Mouse (Mus musculus): ENCODE measurements around the gene Qrfp. TPM values are rescaled to one million over a fixed set of nuclear protein-coding genes. Genes with fewer than 3 reads are reported as not detected.
A peak's percentile ranks its signal among the peaks of the same experiment; 100 is the strongest.

Gene Qrfp
- total and polyA plus RNA-seq, 2 experiments from 2014 or later = 0.20 TPM; not detected in 1

- Histone ChIP-seq H3K4me3 (ENCODE audit: low read depth, low read length) (no peak overlapping the region), H3K27me3 (ENCODE audit: insufficient read depth, low read length) (no peaks in the 10 kb centered on the region), H3K27ac (ENCODE audit: low read depth, low read length) (no peak overlapping the region), H3K9ac (replicated peaks; ENCODE audit: low read length, poor library complexity, severe bottlenecking) (no peak overlapping the region), H3K4me2 (ENCODE audit: low read depth, low read length, poor library complexity, severe bottlenecking) (no peak overlapping the region), H3K36me3 (ENCODE audit: insufficient read depth, low read length) (peaks cover 48% of the 10 kb centered on the region), H3K4me1 (ENCODE audit: insufficient read depth, low read length) (peaks cover 12% of the 10 kb centered on the region; the same call in 1 of the 2 replicates), H3K9me3 (ENCODE audit: low read length) (no peaks in the 10 kb centered on the region)
- no peak for TF ChIP-seq CTCF (IDR thresholded peaks at IDR 0.05)
- ATAC-seq (ENCODE audit: low FRiP score) = no peak
- 94% methylated on average over 8 of the region's 8 CpGs for WGBS
- DNase-seq (ENCODE audit: low spot score) = no peak
Measured at GRCm38 (mm10) chr2:31802811-31803210, 7.6 kb downstream of the Qrfp start.

- Histone ChIP-seq H3K4me3 (ENCODE audit: low read depth, low read length) (no peak overlapping the region), H3K27ac (ENCODE audit: low read depth, low read length) (no peak overlapping the region), H3K36me3 (ENCODE audit: insufficient read depth, low read length) (peaks cover 60% of the 10 kb centered on the region), H3K4me2 (ENCODE audit: low read depth, low read length, poor library complexity, severe bottlenecking) (no peak overlapping the region), H3K9ac (replicated peaks; ENCODE audit: low read length, poor library complexity, severe bottlenecking) (no peak overlapping the region), H3K27me3 (ENCODE audit: insufficient read depth, low read length) (no peaks in the 10 kb centered on the region), H3K4me1 (ENCODE audit: insufficient read depth, low read length) (peaks cover 3% of the 10 kb centered on the region; the same call in 1 of the 2 replicates), H3K9me3 (ENCODE audit: low read length) (no peaks in the 10 kb centered on the region)
- DNase-seq (ENCODE audit: low spot score) (no peak), ATAC-seq (ENCODE audit: low FRiP score) (no peak)
- no peak for TF ChIP-seq CTCF (IDR thresholded peaks at IDR 0.05)
- 89% methylated on average over 9 of the region's 9 CpGs for WGBS
Measured at GRCm38 (mm10) chr2:31801416-31801815, 9.0 kb downstream of the Qrfp start.

- ATAC-seq (ENCODE audit: low FRiP score) (no peak), DNase-seq (ENCODE audit: low spot score) (no peak)
- WGBS = 81% methylated on average over 3 of the region's 3 CpGs
- H3K4me3 ChIP-seq (ENCODE audit: low read depth, low read length) = no peak overlapping the region
- no peak overlapping the region for H3K27ac ChIP-seq (ENCODE audit: low read depth, low read length)
- H3K4me2 ChIP-seq (ENCODE audit: low read depth, low read length, poor library complexity, severe bottlenecking) = no peak overlapping the region
- H3K27me3 ChIP-seq (ENCODE audit: insufficient read depth, low read length) = no peaks in the 10 kb centered on the region
- no peak for TF ChIP-seq CTCF (IDR thresholded peaks at IDR 0.05)
- H3K9me3 ChIP-seq (ENCODE audit: low read length) = no peaks in the 10 kb centered on the region
- no peaks in the 10 kb centered on the region for H3K4me1 ChIP-seq (ENCODE audit: insufficient read depth, low read length)
- H3K36me3 ChIP-seq (ENCODE audit: insufficient read depth, low read length) = peaks cover 57% of the 10 kb centered on the region
- H3K9ac ChIP-seq (replicated peaks; ENCODE audit: low read length, poor library complexity, severe bottlenecking) = no peak overlapping the region
Measured at GRCm38 (mm10) chr2:31796943-31797342, 13.4 kb downstream of the Qrfp start.

GRCm38 (mm10) chr2:31792611-31793010 is 17.8 kb downstream of the Qrfp start:
- Histone ChIP-seq H3K27me3 (ENCODE audit: insufficient read depth, low read length) (no peaks in the 10 kb centered on the region), H3K4me3 (ENCODE audit: low read depth, low read length) (no peak overlapping the region), H3K36me3 (ENCODE audit: insufficient read depth, low read length) (peaks cover 20% of the 10 kb centered on the region), H3K4me1 (ENCODE audit: insufficient read depth, low read length) (no peaks in the 10 kb centered on the region), H3K4me2 (ENCODE audit: low read depth, low read length, poor library complexity, severe bottlenecking) (no peak overlapping the region), H3K9me3 (ENCODE audit: low read length) (no peaks in the 10 kb centered on the region), H3K27ac (ENCODE audit: low read depth, low read length) (no peak overlapping the region), H3K9ac (replicated peaks; ENCODE audit: low read length, poor library complexity, severe bottlenecking) (no peak overlapping the region)
- 79% methylated on average over 6 of the region's 6 CpGs for WGBS
- DNase-seq (ENCODE audit: low spot score) (no peak), ATAC-seq (ENCODE audit: low FRiP score) (no peak)
- TF ChIP-seq CTCF (IDR thresholded peaks at IDR 0.05) = peak; percentile 48

GRCm38 (mm10) chr2:31791260-31791659 is 19.1 kb downstream of the Qrfp start:
- Histone ChIP-seq H3K9me3 (ENCODE audit: low read length) (no peaks in the 10 kb centered on the region), H3K4me3 (ENCODE audit: low read depth, low read length) (no peak overlapping the region), H3K4me1 (ENCODE audit: insufficient read depth, low read length) (no peaks in the 10 kb centered on the region), H3K4me2 (ENCODE audit: low read depth, low read length, poor library complexity, severe bottlenecking) (no peak overlapping the region), H3K27ac (ENCODE audit: low read depth, low read length) (0 out of 2 replicates have a peak overlapping the region, but pooled peaks have one; percentile 38), H3K9ac (replicated peaks; ENCODE audit: low read length, poor library complexity, severe bottlenecking) (no peak overlapping the region), H3K36me3 (ENCODE audit: insufficient read depth, low read length) (peaks cover 9% of the 10 kb centered on the region), H3K27me3 (ENCODE audit: insufficient read depth, low read length) (no peaks in the 10 kb centered on the region)
- WGBS = 77% methylated on average over 8 of the region's 8 CpGs
- no peak for TF ChIP-seq CTCF (IDR thresholded peaks at IDR 0.05)
- DNase-seq (ENCODE audit: low spot score) (peak; percentile 67), ATAC-seq (ENCODE audit: low FRiP score) (no peak)

- Histone ChIP-seq H3K27ac (ENCODE audit: low read depth, low read length) (0 out of 2 replicates have a peak overlapping the region, but pooled peaks have one; percentile 34), H3K9ac (replicated peaks; ENCODE audit: low read length, poor library complexity, severe bottlenecking) (no peak overlapping the region), H3K4me1 (ENCODE audit: insufficient read depth, low read length) (no peaks in the 10 kb centered on the region), H3K4me3 (ENCODE audit: low read depth, low read length) (no peak overlapping the region), H3K27me3 (ENCODE audit: insufficient read depth, low read length) (no peaks in the 10 kb centered on the region), H3K36me3 (ENCODE audit: insufficient read depth, low read length) (peaks cover 8% of the 10 kb centered on the region), H3K9me3 (ENCODE audit: low read length) (no peaks in the 10 kb centered on the region), H3K4me2 (ENCODE audit: low read depth, low read length, poor library complexity, severe bottlenecking) (no peak overlapping the region)
- DNase-seq (ENCODE audit: low spot score) = no peak
- WGBS = 62% methylated on average over 13 of the region's 13 CpGs
- TF ChIP-seq CTCF (IDR thresholded peaks at IDR 0.05) = no peak
- no peak for ATAC-seq (ENCODE audit: low FRiP score)
Measured at GRCm38 (mm10) chr2:31790728-31791251, 19.6 kb downstream of the Qrfp start.
